Mouse (Mus musculus) adrenal gland (tissue): Measurements from ENCODE around the gene Smim13.
"Not testable (repeated sequence)": the region's sequence is repeated elsewhere in the genome, so short reads cannot be mapped to it uniquely, and the experiment has no call there.

ENCODE experiments used
- intact Hi-C: fragments of 180-260 bp; cut with DNase I; formaldehyde crosslinking; loops from one replicate; pipeline ENCODE4 v1.15.1; 2025
- long read RNA-seq, 2 experiments: library from polyadenylated mRNA; unstranded; transcript quantifications; one replicate each; pipeline ENCODE4 v2.0.0; 2020; ENCODE audit warnings: borderline replicate concordance in 1 of 2; ENCODE audit not compliant: insufficient replicate concordance in 1 of 2

The Smim13 gene
- long read RNA-seq, experiment 1, full-length matches to known transcripts: 1 of 6 reads
- long read RNA-seq, experiment 1, partial matches to known transcripts: 0 of 6 reads
- long read RNA-seq, experiment 1, other reads (novel, unspliced or antisense): 5 of 6 reads
- long read RNA-seq, experiment 2, full-length matches to known transcripts: 4 of 9 reads
- long read RNA-seq, experiment 2, partial matches to known transcripts: 0 of 9 reads
- long read RNA-seq, experiment 2, other reads (novel, unspliced or antisense): 5 of 9 reads

DNA sequence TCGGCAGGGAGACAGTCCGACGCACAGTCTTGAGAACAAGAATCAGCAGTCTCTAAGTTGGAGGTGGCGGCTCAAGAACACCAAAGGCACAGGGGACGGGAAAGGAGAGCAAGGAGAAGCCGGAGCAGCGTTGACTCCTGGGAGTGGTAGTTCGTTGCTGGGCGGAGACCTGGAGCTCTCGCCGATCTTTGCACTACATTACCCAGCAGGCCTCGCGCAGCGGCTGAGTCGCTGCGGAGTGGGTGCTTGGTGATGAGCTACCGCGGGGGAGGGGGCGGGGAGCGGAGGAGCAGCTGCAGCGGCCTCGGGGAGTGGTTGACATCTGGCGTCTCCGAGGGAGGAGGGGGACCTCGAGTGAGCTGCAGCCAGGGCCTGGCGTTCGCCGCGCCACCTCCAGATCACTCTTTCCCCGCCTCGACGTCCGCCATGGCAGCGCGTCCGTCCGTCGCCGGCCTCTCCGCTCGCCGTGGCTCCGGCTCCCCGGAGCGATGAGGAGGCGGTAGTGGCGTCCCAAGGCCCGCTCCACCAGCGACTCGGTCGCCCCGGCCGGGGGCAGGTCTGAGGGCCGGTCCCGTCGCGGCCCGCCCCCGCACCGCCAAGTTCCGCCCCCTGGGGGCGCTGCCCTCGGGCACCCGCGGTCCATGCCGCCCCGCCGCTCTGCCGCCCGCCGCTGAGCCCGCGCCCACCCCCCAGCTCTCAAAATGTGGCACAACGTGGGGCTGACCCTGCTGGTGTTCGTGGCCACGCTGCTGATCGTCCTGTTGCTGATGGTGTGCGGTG is at the start of gene Smim13:
TSS of gene Smim13 (plus strand) at position 307 of the 780 bp plus-strand sequence.
- intact Hi-C loops: loop anchor here (10.0 kb wide), 1 partner anchor 235 kb away; the partner anchor contains the start of gene Tmem14c

- intact Hi-C loops: no loop called here
These were observed 48.8 kb upstream of the Smim13 start for GRCm38 (mm10) chr13:41200861-41201260.

DNA sequence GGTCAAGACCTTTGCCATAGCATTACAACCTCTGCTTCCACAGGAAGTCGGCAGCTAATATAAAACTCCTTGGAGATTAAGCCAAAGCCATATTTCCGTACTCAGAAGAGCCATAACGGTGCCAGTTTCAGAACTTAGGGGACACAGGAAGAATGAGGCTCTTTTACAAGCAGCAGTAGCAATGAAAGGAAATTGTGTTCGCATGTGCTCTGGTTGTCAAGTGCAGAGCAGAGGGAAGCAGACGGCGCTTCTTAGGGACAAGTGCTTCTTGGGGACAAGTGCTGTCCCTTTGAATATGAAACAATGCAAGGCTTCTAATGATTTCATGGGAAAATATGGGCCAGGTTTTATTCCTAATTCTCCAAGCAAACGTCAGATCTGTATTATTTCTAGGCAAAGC is 46.4 kb upstream of the Smim13 start:
- intact Hi-C loops: no loop called here

DNA sequence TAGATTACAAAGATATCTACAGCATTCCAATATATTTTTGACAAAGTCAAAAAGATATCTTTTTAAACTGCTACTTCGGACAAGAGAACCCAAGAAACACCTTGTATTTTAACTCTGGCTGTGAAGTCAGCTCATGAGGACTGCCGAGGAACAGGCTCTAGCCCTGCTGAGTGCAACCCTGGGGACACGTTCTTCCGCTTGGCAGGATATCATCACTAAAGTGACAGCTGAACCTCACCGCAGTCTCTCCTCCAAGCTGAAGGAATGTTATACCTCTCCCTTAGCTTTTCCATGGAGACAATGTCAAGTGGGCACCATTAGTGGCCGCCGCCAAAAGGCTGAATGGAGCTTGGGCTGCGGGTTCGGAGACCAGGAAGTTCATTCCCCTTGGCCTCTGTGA is 46.0 kb upstream of the Smim13 start:
- intact Hi-C loops: no loop called here

- intact Hi-C loops: not testable (repeated sequence)
These were observed 44.1 kb upstream of the Smim13 start for GRCm38 (mm10) chr13:41205568-41205967.

GRCm38 (mm10) chr13:41206241-41206640 is 43.4 kb upstream of the Smim13 start:
- intact Hi-C loops: no loop called here

DNA sequence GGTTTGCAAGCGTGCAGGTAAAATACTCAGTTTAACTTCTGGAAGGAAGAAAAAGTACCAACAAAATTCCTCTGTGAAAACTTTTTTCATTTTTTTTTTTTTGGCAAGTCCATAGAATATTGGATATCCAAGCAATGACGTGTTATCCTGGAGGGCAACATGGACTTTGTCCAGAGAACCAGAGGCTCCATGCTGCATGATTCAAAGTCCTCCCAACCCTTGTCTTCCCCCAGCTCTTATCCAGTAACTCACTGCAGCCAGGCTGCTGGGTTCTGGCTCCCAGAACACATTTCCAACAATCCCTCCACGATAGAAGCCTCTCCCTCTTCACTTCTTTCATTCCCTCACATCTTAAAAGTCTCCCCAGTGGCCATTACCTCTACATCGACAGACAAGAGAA is 38.4 kb upstream of the Smim13 start:
- intact Hi-C loops: no loop called here

GRCm38 (mm10) chr13:41212558-41213322 is 36.9 kb upstream of the Smim13 start:
- intact Hi-C loops: no loop called here

GRCm38 (mm10) chr13:41215669-41216068 is 34.0 kb upstream of the Smim13 start:
- intact Hi-C loops: no loop called here

DNA sequence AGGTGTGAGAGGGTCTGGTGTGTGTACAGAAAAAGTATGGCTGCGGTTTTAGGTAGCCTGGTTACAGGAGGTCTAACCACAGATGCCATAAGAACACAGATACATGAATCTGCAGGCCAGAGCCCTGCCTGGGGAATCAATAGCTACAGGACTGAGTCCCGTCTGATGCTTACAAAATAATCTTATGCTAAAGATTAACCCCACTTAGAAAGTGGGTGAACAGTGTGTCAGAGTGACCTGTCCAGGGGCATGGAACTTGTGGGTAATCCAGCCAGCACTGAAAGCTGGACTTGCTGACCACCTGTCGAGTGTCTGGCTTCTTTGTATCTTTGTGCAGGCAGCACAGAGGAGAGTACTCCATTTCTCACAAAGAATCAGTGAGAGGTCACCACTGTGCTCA is 33.4 kb upstream of the Smim13 start:
- intact Hi-C loops: no loop called here

DNA sequence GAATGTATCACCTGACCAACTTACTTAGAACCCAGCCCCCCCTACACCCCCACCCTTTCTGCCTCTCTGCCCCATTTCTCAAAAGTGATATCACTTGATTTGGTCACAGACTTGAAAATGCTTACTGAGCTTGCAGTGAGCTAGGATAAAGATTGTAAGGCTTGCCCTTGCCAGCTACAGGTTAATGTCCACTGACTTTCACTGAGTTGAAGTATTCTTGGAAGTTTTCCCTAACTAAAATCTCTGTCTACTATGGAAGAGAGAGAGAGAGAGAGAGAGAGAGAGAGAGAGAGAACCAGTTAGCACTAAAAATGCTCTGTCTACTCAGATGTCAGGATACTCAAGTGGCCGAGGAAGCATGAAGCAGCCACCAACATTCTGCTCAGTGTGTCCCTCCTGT is 30.6 kb upstream of the Smim13 start:
- intact Hi-C loops: no loop called here

GRCm38 (mm10) chr13:41219687-41220303 is 29.8 kb upstream of the Smim13 start:
- intact Hi-C loops: no loop called here

DNA sequence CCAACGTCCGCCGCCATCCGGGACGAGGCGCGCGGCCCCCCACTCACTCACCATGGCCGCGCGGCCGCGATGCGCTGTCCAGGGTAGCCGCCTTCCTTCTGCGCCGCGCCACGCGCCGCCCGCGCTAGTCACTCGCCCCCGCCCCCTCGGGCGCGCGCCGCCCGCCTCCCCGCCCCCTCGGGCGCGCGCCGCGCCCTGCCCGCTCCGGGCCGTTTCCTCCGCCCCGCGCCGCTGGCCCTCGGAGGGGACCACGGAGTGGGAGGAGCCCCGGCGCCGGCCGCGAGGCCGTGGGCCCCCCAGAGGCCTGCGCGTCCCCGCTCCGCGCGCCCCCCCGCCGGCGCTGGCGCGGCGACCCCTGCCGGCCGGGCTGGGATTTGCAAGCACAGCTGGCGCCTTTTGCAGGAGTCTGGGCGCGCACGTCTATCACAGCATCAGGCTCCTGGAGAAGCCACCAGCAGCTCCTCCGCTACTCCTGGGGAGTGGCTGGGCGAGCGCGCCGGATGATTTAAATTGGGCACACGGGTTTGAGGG is 29.3 kb upstream of the Smim13 start, which contains the start of gene Elovl2:
TSS of gene Elovl2 (minus strand) at position 102 of the 531 bp plus-strand sequence.
- intact Hi-C loops: no loop called here

GRCm38 (mm10) chr13:41226513-41226912 is 23.1 kb upstream of the Smim13 start:
- intact Hi-C loops: no loop called here

DNA sequence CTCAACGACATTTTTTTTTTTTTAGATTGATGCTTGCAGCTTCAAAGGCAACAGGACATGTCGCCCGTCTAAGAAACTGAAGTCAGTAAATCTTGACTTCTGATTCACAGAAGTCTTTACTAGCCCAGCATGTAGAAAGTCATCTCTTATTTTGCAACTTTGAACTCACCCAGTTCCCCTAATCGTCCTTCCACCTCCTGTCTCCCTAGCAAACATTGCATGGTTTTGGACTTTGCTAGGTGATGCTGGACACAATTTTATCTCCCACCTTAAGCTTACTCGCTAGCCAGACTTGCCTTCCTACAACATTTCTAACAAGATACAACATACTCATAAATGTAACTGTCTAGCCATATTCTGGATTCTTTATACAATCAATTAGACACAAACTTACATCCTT is 21.6 kb upstream of the Smim13 start:
- intact Hi-C loops: no loop called here

GRCm38 (mm10) chr13:41230256-41230655 is 19.4 kb upstream of the Smim13 start:
- intact Hi-C loops: no loop called here

- intact Hi-C loops: no loop called here
These were observed 18.2 kb upstream of the Smim13 start for GRCm38 (mm10) chr13:41231389-41231983.

DNA sequence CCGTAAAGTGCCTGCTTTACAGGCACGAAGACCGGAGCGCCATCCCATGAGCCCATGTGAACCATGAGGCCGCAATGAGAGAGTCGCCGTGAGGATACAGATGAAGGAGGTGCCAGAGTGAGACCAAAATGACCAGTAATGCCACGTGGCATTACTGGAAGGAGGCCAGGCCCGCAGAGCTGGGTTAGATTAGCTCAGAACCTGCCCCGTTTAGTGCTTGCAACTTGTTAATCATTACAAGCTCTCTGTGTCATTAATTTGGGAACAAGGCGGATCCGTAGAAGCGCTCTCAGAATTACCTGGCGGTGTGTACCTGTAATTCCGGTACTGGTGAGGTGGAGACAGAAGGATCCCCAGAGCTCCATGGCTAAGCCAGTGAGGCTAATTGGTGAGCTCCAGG is 17.4 kb upstream of the Smim13 start:
- intact Hi-C loops: no loop called here

GRCm38 (mm10) chr13:41233241-41233640 is 16.4 kb upstream of the Smim13 start:
- intact Hi-C loops: no loop called here

DNA sequence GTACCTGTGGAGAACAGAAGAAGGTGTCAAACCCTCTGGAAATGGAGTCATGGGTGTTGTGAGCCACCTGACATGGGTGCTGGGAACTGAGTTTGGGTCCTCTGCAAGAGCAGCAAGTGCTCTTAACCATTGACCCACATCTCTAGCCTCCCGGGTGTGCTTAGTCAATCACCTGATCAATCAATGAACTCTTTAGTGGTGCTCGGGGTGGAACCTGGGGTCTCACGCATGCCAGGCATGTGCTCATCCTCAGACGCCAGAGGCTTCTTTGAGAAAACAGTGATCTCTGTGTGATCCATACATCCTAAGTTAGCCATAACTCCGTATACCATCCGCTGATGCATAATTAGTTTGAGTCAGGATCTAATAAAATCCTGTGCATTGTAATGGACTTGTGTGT is 14.5 kb upstream of the Smim13 start:
- intact Hi-C loops: loop anchor here (5.0 kb wide), 1 partner anchor 393 kb away; no protein-coding TSS in a partner anchor
